Mouse (Mus musculus) bone marrow, adult 2 months (tissue): ENCODE measurements around the gene Atp5j2.

ENCODE experiments used
- CTCF ChIP-seq: fragments of 200-500 bp; IDR thresholded peaks from 2 replicates; pipeline ENCODE4 v1.5.1; 2011; ENCODE audit warnings: low read length, control low read depth; ENCODE audit not compliant: control insufficient read depth, insufficient read depth
- POLR2A ChIP-seq: fragments of 200-500 bp; IDR thresholded peaks from 2 replicates; pipeline ENCODE4 v1.6.1; 2011; ENCODE audit warnings: low read depth, mild to moderate bottlenecking, control low read depth, low read length, borderline replicate concordance; ENCODE audit not compliant: control insufficient read depth

- TF ChIP-seq CTCF (no peak), POLR2A (no peak)
These were observed 53.0 kb downstream of the Atp5j2 start for GRCm38 (mm10) chr5:145138836-145139235.
